Comparison of ENCODE assay signal across 27 mouse cellular contexts in the genomic region with DNA sequence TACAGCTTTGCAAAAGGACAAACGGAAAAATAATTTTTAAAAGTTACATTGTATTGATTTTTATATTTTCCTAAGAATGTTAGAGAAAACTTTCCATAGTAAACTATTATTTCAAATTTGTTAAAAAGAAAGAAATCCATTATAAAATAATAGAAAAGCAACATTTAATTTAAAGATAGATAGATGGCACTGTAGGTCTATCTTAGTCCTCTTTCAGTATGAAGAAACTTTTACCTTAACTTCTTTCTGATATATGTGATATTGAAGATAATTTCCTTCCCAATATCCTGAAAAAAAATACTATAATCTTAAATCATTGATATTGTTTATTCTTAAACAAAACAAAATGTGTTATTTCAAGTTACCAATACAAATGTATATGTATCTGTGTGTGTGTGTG. TPM values are rescaled to one million over a fixed set of nuclear protein-coding genes. Genes with fewer than 3 reads are reported as not detected.
"Had no signal": no experiment of that assay in that cellular context is flagged by ENCODE, and none has a peak within 500 bp of the region (broad histone marks: within the 10 kb centered on the region; RNA-seq: fewer than 3 reads in every experiment).

No protein-coding gene starts in this region.

- DNase-seq: lung, adult 18-20 months; lung, embryonic 14.5 days; lung, postnatal 10 days; lung, postnatal 4 days; retina, postnatal 1 day; right cerebral cortex, adult 18-20 months; right cerebral cortex, postnatal 25 days; right cerebral cortex, postnatal 4 days; spleen, adult 18-20 months; thymus, adult 2 months; thymus, postnatal 25 days; thymus, postnatal 4 days had no signal

- H3K4me2 ChIP-seq: lung, embryonic 14.5 days; midbrain, embryonic 11.5 days; midbrain, embryonic 13.5 days; midbrain, embryonic 15.5 days; neural tube, embryonic 13.5 days; neural tube, embryonic 15.5 days; stomach, embryonic 15.5 days had no signal

- H3K9me3 ChIP-seq: neural tube, embryonic 15.5 days; stomach, embryonic 15.5 days had no signal

- H3K4me3 ChIP-seq: midbrain, embryonic 13.5 days; midbrain, embryonic 15.5 days; myocyte; neural tube, embryonic 13.5 days; neural tube, embryonic 15.5 days; stomach, embryonic 15.5 days had no signal

- H3K9ac ChIP-seq: lung, embryonic 14.5 days; midbrain, embryonic 13.5 days; midbrain, embryonic 15.5 days; neural tube, embryonic 13.5 days; neural tube, embryonic 15.5 days; stomach, embryonic 15.5 days had no signal

- H3K36me3 ChIP-seq: midbrain, embryonic 13.5 days; midbrain, embryonic 15.5 days; neural tube, embryonic 13.5 days; neural tube, embryonic 15.5 days; stomach, embryonic 15.5 days had no signal

- H3K4me1 ChIP-seq: midbrain, embryonic 13.5 days; midbrain, embryonic 15.5 days; neural tube, embryonic 13.5 days; neural tube, embryonic 15.5 days; stomach, embryonic 15.5 days had no signal

- ATAC-seq: midbrain, embryonic 13.5 days; midbrain, embryonic 15.5 days had no signal

- H3K27me3 ChIP-seq: midbrain, embryonic 13.5 days; midbrain, embryonic 15.5 days; neural tube, embryonic 13.5 days; neural tube, embryonic 15.5 days; stomach, embryonic 15.5 days had no signal

- H3K27ac ChIP-seq: midbrain, embryonic 13.5 days; midbrain, embryonic 15.5 days; neural tube, embryonic 13.5 days; neural tube, embryonic 15.5 days; stomach, embryonic 15.5 days; stomach, postnatal 0 days had no signal

RNA-seq across cellular contexts. Expression of a gene that starts 24.6 kb away (rescaled TPM):
- total RNA-seq: megakaryocyte, adult 5-6 weeks; megakaryocyte-erythroid progenitor cell, adult 5-6 weeks had no signal
- polyA plus RNA-seq: liver, embryonic 16.5 days; lung, embryonic 14.5 days; lung, embryonic 16.5 days; midbrain, embryonic 11.5 days; midbrain, embryonic 13.5 days; midbrain, embryonic 15.5 days; myocyte; neural tube, embryonic 11.5 days; neural tube, embryonic 13.5 days; neural tube, embryonic 15.5 days; small intestine, adult 2 months; stomach, embryonic 15.5 days; stomach, postnatal 0 days; thymus, adult 2 months; urinary bladder, adult 2 months had no signal
